Mouse (Mus musculus) thymus, postnatal 36 days (tissue): ENCODE results near the gene Arhgap27.

Source experiments
- DNase-seq, 2 experiments: peaks; one replicate each; pipeline ENCODE4 v3.0.0; 2022; ENCODE audit warnings: mixed read lengths in 2 of 2

Arhgap27 gene

GRCm38 (mm10) chr11:103380460-103380859 lies 17.0 kb upstream of the Arhgap27 start:
- no peak for DNase-seq

GRCm38 (mm10) chr11:103378341-103378740 lies 14.8 kb upstream of the Arhgap27 start:
- no peak for DNase-seq

- DNase-seq: no peak
These were observed 12.3 kb upstream of the Arhgap27 start for GRCm38 (mm10) chr11:103375772-103376171.

GRCm38 (mm10) chr11:103375258-103375657 lies 11.8 kb upstream of the Arhgap27 start:
- DNase-seq: peak; percentile 74 to 85

GRCm38 (mm10) chr11:103373922-103374321 lies 10.4 kb upstream of the Arhgap27 start:
- DNase-seq: no peak

- DNase-seq: no peak
These were observed 9.1 kb upstream of the Arhgap27 start for GRCm38 (mm10) chr11:103372561-103372960.

- DNase-seq: peak in 1 of 2 experiments; percentile 35
These were observed 8.6 kb upstream of the Arhgap27 start for GRCm38 (mm10) chr11:103372068-103372467.

GRCm38 (mm10) chr11:103371222-103371539 lies 7.7 kb upstream of the Arhgap27 start:
- DNase-seq: no peak

- no peak for DNase-seq
These were observed 7.1 kb upstream of the Arhgap27 start for GRCm38 (mm10) chr11:103370397-103371221.

GRCm38 (mm10) chr11:103365530-103365929 lies 2.0 kb upstream of the Arhgap27 start:
- DNase-seq: no peak

GRCm38 (mm10) chr11:103365022-103365421 lies 1.5 kb upstream of the Arhgap27 start:
- no peak for DNase-seq

- DNase-seq: no peak
These were observed 843 bp upstream of the Arhgap27 start for GRCm38 (mm10) chr11:103364335-103364734.

GRCm38 (mm10) chr11:103362521-103363181 lies 841 bp downstream of the Arhgap27 start:
- DNase-seq: no peak

- DNase-seq: peak in 1 of 2 experiments; percentile 31
These were observed 1.4 kb downstream of the Arhgap27 start for GRCm38 (mm10) chr11:103362054-103362432.

- DNase-seq: peak in 1 of 2 experiments; percentile 17
These were observed 2.0 kb downstream of the Arhgap27 start for GRCm38 (mm10) chr11:103361396-103362053.

GRCm38 (mm10) chr11:103360661-103361081 lies 2.8 kb downstream of the Arhgap27 start:
- DNase-seq: peak in 1 of 2 experiments; percentile 51

- peak; percentile 85 to 86 for DNase-seq
These were observed 3.5 kb downstream of the Arhgap27 start for GRCm38 (mm10) chr11:103359841-103360641.

- DNase-seq: peak; percentile 76 to 78
These were observed 4.4 kb downstream of the Arhgap27 start for GRCm38 (mm10) chr11:103359122-103359521.

- no peak for DNase-seq
These were observed 5.2 kb downstream of the Arhgap27 start for GRCm38 (mm10) chr11:103358316-103358715.

- peak in 1 of 2 experiments; percentile 4 for DNase-seq
These were observed 5.8 kb downstream of the Arhgap27 start for GRCm38 (mm10) chr11:103357710-103358109.

- peak in 1 of 2 experiments; percentile 3 for DNase-seq
These were observed 6.4 kb downstream of the Arhgap27 start for GRCm38 (mm10) chr11:103356938-103357670.

- DNase-seq: peak in 1 of 2 experiments; percentile 5
These were observed 7.4 kb downstream of the Arhgap27 start for GRCm38 (mm10) chr11:103356032-103356571.
